Mouse (Mus musculus): ENCODE measurements around the gene 2610021A01Rik. TPM values are rescaled to one million over a fixed set of nuclear protein-coding genes. Genes with fewer than 3 reads are reported as not detected.
A peak's percentile ranks its signal among the peaks of the same experiment; 100 is the strongest.
"Not testable (repeated sequence)": the region's sequence is repeated elsewhere in the genome, so short reads cannot be mapped to it uniquely, and the experiment has no call there.

Gene 2610021A01Rik
- 10 to 100 TPM; 29.2 to 42.3 (median 35.2) TPM for total RNA-seq (2022)

DNA sequence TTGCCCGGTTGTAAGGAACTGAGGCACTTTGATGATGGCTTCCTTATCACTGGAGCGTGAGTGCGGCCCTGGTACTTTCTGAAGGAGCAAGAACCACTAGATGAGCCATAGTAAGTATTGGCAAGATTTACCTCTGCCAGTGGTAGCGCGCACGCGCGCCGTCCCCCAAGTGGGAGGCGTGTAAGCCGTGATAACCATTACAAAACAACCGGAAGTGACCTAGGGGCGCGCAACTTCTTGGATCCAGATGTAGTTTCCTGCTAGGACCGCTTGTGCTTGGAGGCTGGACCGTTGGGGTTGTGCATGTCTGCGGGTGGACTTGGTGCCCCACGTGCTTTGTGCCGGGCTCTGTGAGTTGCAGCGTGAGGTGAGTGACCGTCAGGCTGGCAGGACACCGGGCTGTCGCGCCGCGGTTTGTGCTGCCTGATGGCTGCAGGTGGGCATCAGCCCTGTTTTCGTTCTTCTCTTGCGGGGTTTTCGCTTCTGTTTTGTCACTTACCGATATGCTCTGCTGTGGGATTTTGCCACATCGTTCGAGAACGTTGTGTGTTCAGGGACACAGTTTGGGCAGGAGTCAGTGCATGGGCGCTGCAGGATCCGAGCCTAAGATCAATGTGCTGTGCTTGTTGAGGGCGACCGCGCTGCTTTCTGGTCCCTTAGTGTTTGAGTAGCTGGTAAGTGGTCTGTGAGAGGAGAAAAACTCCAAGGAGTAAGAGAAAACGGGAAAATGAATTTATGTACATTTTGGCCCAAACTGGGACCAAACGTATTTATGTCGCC lies at the start of gene 2610021A01Rik:
Gene 2610021A01Rik, plus strand, starts transcription at position 197 of the 780 bp plus-strand sequence.
- DNase-seq (ENCODE audit: low spot score in 2 of 2) = peak; percentile 85 to 93

GRCm38 (mm10) chr7:41560681-41561080 lies 38.3 kb upstream of the 2610021A01Rik start:
- no peak for DNase-seq (ENCODE audit: low spot score in 2 of 2)

DNA sequence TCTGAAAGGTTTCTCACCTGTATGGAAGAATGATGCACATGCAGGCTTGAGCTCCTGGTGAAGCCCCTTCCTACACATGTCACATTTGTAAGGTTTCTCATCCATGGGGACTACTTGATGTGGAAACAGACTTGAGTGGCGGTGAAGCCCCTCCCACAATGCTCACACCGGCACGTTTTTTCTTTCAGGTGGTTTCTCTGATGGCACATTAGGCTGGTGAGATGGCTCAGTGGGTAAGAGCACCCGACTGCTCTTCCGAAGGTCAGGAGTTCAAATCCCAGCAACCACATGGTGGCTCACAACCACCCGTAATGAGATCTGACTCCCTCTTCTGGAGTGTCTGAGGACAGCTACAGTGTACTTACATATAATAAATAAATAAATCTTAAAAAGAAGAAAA lies 25.5 kb upstream of the 2610021A01Rik start, which contains the start of gene Gm6871:
Gene Gm6871, minus strand, starts transcription at position 101 of the 400 bp plus-strand sequence.
- not testable (repeated sequence) for DNase-seq (ENCODE audit: low spot score in 2 of 2)

- DNase-seq (ENCODE audit: low spot score in 2 of 2) = no peak
Measured at GRCm38 (mm10) chr7:41577956-41578355, 21.1 kb upstream of the 2610021A01Rik start.

GRCm38 (mm10) chr7:41582028-41582427 lies 17.0 kb upstream of the 2610021A01Rik start:
- DNase-seq (ENCODE audit: low spot score in 2 of 2) = no peak

DNA sequence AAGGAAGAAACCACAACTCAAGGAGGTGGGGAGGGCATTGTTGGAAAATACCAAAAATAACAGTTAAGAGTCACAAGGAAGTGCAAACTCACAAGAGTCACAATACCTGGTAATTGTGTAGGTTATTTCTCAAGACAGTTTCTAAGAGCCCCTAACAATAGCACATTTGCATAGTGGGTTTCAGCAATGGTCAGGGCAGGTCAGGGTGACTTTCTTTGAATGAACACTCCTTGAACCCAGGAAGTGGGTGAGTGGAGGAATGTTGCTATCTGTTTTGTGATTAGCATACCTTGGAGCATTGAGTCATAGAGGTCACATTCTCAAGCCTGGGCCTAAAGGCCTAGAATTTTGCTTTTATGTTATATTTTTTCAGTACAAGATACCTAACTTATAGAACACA lies 11.2 kb upstream of the 2610021A01Rik start:
- not testable (repeated sequence) for DNase-seq (ENCODE audit: low spot score in 2 of 2)

- DNase-seq (ENCODE audit: low spot score in 2 of 2) = no peak
Measured at GRCm38 (mm10) chr7:41598615-41599014, 415 bp upstream of the 2610021A01Rik start.

GRCm38 (mm10) chr7:41599932-41600548 lies 1.0 kb downstream of the 2610021A01Rik start:
- DNase-seq (ENCODE audit: low spot score in 2 of 2) = no peak

DNA sequence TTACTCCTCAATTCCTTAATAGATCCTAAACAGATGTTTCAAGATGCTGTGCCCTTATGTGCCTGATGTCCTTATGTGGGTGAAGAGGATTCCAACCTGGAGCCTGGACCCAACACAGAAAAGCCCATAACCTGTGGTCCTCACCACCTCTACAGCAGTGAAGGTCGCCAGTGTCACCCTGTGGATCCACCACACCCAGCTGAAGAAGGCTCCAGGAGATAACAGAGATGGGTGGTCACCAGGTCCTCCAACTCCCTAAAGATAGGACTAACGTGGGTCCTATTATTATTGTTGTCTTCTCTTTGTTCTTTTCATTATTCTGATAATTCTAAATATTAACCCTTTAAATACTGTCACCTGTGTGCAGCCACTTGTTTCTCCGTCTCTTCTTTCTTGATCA lies 12.6 kb downstream of the 2610021A01Rik start:
- no peak for DNase-seq (ENCODE audit: low spot score in 2 of 2)

- DNase-seq (ENCODE audit: low spot score in 2 of 2) = not testable (repeated sequence)
Measured at GRCm38 (mm10) chr7:41616241-41616640, 17.2 kb downstream of the 2610021A01Rik start.

GRCm38 (mm10) chr7:41632409-41633220 lies 33.6 kb downstream of the 2610021A01Rik start, which contains the start of gene Zfp788:
TSS of gene Zfp788 (plus strand) at chr7:41633203.
- peak in 1 of 2 experiments; percentile 98 for DNase-seq (ENCODE audit: low spot score in 2 of 2)

DNA sequence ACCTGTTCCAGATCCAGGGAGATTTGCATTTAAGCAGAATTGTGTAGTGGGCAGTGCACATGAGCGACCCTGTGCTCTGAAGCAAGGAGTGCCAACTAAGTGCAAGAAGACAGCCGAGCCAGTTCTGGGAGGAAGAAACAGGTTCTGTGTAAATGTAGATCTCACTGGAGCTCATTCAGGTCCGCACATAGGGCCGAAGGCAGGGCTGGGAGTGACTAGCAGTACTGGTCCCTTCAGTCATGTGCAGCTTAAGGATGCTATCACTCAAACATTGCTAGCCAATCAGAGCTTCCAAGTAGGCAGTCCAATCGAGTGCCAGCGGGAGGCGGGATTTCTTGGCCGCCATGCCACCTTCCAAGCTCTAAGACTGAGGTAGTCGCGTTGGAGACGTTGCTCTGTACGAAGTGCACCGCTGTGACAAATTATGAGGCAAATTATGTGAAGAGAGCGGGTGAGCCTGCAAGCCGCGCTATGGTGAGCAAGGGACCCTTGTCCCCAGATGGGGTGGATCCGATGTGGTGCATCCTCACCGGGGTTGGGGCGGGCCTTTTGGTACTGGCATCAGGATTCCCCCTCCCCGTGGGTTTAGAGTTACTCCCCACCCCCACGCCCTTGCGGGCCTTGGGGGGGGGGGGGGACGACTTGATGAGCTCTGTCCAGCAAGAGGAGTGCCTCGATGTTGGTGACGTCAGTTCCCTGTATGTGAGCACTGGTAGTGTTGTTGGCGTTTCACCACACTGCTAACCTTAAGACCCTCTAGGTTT lies 34.4 kb downstream of the 2610021A01Rik start:
- DNase-seq (ENCODE audit: low spot score in 2 of 2) = peak; percentile 92 to 93

DNA sequence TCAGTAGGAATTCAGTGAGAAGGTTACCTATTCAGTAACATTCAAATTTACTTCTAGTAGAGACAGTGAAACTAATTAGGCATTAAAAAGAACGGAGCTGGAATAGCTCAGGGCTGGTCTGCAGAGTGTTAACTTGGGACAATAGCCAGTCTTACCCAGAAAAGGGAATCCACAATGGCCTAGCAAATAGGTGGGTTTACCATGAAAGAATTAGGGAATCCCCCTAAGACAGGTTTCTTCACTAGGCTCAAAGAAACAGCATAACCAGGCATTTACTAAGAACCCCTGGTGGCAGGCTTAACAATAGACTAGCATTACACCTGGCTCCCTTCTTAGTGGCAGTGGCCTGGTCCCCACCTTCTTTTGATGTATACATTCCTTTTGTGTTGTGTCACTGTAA lies 75.3 kb downstream of the 2610021A01Rik start:
- not testable (repeated sequence) for DNase-seq (ENCODE audit: low spot score in 2 of 2)

Other genes starting within 250 kb of the 2610021A01Rik start
- gene AI987944, start 205.9 kb upstream of the 2610021A01Rik start, total RNA-seq (2022) = 10 to 100 TPM in 3 of 4 experiments, 1 to 10 TPM in 1; 8.6 to 12.8 (median 12.0) TPM
- under 1 TPM; 0.53 to 0.64 (median 0.62) TPM for gene Vmn2r57, start 150.5 kb upstream of the 2610021A01Rik start, total RNA-seq (2022)
- under 1 TPM; 0.11 to 0.39 (median 0.21) TPM for gene Gm20449, start 99.8 kb upstream of the 2610021A01Rik start, total RNA-seq (2022)
- 10 to 100 TPM in 2 of 4 experiments, 1 to 10 TPM in 2; 9.0 to 11.4 (median 9.9) TPM for gene AW146154, start 99.3 kb upstream of the 2610021A01Rik start, total RNA-seq (2022)
- gene Gm6871, start 25.6 kb upstream of the 2610021A01Rik start, total RNA-seq (2022) = not detected
- 10 to 100 TPM; 36.5 to 42.9 (median 41.3) TPM for gene Zfp788, start 34.0 kb downstream of the 2610021A01Rik start, total RNA-seq (2022)